In genomic region chr19:18573907-18574306, GRCm38 (mm10) we compare ENCODE assay signal across 23 mouse cellular contexts. TPM values are rescaled to one million over a fixed set of nuclear protein-coding genes. Genes with fewer than 3 reads are reported as not detected.
DNase-seq lines count a peak whose midpoint lies in the region; ATAC-seq and TF ChIP-seq lines count a peak whose summit lies in the region.
"Had no signal": no experiment of that assay in that cellular context is flagged by ENCODE, and none has a peak within 500 bp of the region (broad histone marks: within the 10 kb centered on the region; RNA-seq: fewer than 3 reads in every experiment).

No protein-coding gene starts in this region.

- H3K79me2 ChIP-seq in CH12.LX (replicated peaks; ENCODE audit: control insufficient read depth, extremely low read depth, insufficient read depth, poor library complexity, severe bottlenecking), result no peaks in the 10 kb centered on the region

- H3K4me1 ChIP-seq in kidney, embryonic 15.5 days, result peaks cover 21% of the 10 kb centered on the region
- H3K4me1 ChIP-seq in CH12.LX (ENCODE audit: control insufficient read depth in 1 of 2, insufficient read depth in 2 of 2), result peaks cover 19 to 36% of the 10 kb centered on the region in 2 experiments

- no peak for DNase-seq in kidney, postnatal 4 days
- DNase-seq in 416B (ENCODE audit: low read depth) (peak; percentile 26), CH12.LX (ENCODE audit: extremely low read depth) (no peak)
- no peak for DNase-seq in T-cell, adult 2 months (ENCODE audit: low spot score)
- DNase-seq: adrenal gland, adult 2 months; adrenal gland, postnatal 25 days; B cell, adult 2 months; cerebellum, adult 2 months; cerebellum, postnatal 10 days; forebrain, postnatal 0 days; gastrocnemius, postnatal 14 days; heart, adult 18-20 months; heart, postnatal 14 days had no signal

- WGBS in kidney, embryonic 15.5 days, result 39% methylated on average over 5 of the region's 5 CpGs

- H3K9ac ChIP-seq in kidney, embryonic 15.5 days, result no peak overlapping the region
- H3K9ac ChIP-seq in CH12.LX (ENCODE audit: insufficient read depth, low read depth), result no peak overlapping the region
- H3K9ac ChIP-seq: forebrain, embryonic 13.5 days; forebrain, postnatal 0 days; heart, embryonic 15.5 days; hindbrain, embryonic 13.5 days had no signal

- H3K9me3 ChIP-seq in kidney, embryonic 15.5 days (replicated peaks), result no peaks in the 10 kb centered on the region
- no peaks in the 10 kb centered on the region for H3K9me3 ChIP-seq in CH12.LX (replicated peaks; ENCODE audit: low read length)
- H3K9me3 ChIP-seq: embryonic facial prominence, embryonic 10.5 days; forebrain, embryonic 13.5 days; heart, embryonic 10.5 days; heart, embryonic 15.5 days; hindbrain, embryonic 13.5 days had no signal

- peak overlapping the region; percentile 45; the same call in 1 of the 2 replicates for H3K27ac ChIP-seq in kidney, embryonic 15.5 days
- H3K27ac ChIP-seq in CH12.LX (ENCODE audit: insufficient read depth, low read depth), result no peak overlapping the region
- H3K27ac ChIP-seq: embryonic facial prominence, embryonic 10.5 days; forebrain, embryonic 13.5 days; heart, embryonic 10.5 days; heart, embryonic 15.5 days; hindbrain, embryonic 13.5 days; hindbrain, postnatal 0 days had no signal

- no peak for TF ChIP-seq RAD21 in CH12.LX (IDR thresholded peaks at IDR 0.05; ENCODE audit: low read depth, low read length)

- no peak for TF ChIP-seq POLR2A in CH12.LX (IDR thresholded peaks at IDR 0.05; ENCODE audit: low read depth, low read length)

- no peak for TF ChIP-seq EP300 in CH12.LX (IDR thresholded peaks at IDR 0.05; ENCODE audit: low read length)

- dilution Hi-C loops in CH12.LX (cut with MboI; ENCODE audit: extremely low pct_ligation_motif_present, extremely low pct_unique_long_range_greater_than_20kb, low sequenced_read_pairs), result no loop called here

- ATAC-seq in kidney, embryonic 15.5 days (replicated peaks; ENCODE audit: low FRiP score), result peak; percentile 15; the same call in 1 of the 2 replicates
- ATAC-seq in megakaryocyte progenitor cell, adult 5-6 weeks (replicated peaks; ENCODE audit: poor library complexity), result 0 out of 2 replicates have a peak, but pooled peaks have one; percentile 27
- ATAC-seq in cerebellum, adult (ENCODE audit: insufficient number of reproducible peaks, low FRiP score, low TSS enrichment), result no peak
- ATAC-seq: CD4-positive, CD25-positive, alpha-beta regulatory T cell, adult 4 months; forebrain, embryonic 13.5 days; forebrain, postnatal 0 days; hindbrain, postnatal 0 days had no signal

- no peaks in the 10 kb centered on the region for H3K27me3 ChIP-seq in kidney, embryonic 15.5 days
- no peaks in the 10 kb centered on the region for H3K27me3 ChIP-seq in CH12.LX (replicated peaks)
- H3K27me3 ChIP-seq: forebrain, embryonic 13.5 days; heart, embryonic 15.5 days; hindbrain, embryonic 13.5 days had no signal

- H3K4me2 ChIP-seq in kidney, embryonic 15.5 days, result no peak overlapping the region
- no peak overlapping the region for H3K4me2 ChIP-seq in CH12.LX (ENCODE audit: insufficient read depth, low read depth, poor library complexity, severe bottlenecking)
- H3K4me2 ChIP-seq: forebrain, embryonic 13.5 days; heart, embryonic 15.5 days; hindbrain, embryonic 13.5 days had no signal

- TF ChIP-seq CTCF in CH12.LX (conservative IDR thresholded peaks at IDR 0.05 in 1 of 2, IDR thresholded peaks at IDR 0.05 in 1 of 2; ENCODE audit: low read depth in 2 of 2, low read length in 2 of 2), result no peak

- in situ Hi-C loops in CH12.LX (cut with MboI; ENCODE audit: low pct_ligation_motif_present, low pct_unique_long_range_greater_than_20kb, low sequenced_read_pairs), result no loop called here

- no peak overlapping the region for H3K4me3 ChIP-seq in kidney, embryonic 15.5 days (replicated peaks)
- H3K4me3 ChIP-seq in CH12.LX (replicated peaks in 1 of 3; ENCODE audit: low read depth in 2 of 3, low read length in 2 of 3, poor library complexity in 1 of 3), result no peak overlapping the region
- H3K4me3 ChIP-seq: embryonic facial prominence, embryonic 10.5 days; forebrain, embryonic 13.5 days; heart, embryonic 10.5 days; heart, embryonic 15.5 days; hindbrain, embryonic 13.5 days had no signal

- H3K36me3 ChIP-seq in kidney, embryonic 15.5 days, result no peaks in the 10 kb centered on the region
- no peaks in the 10 kb centered on the region for H3K36me3 ChIP-seq in CH12.LX (replicated peaks in 1 of 2; ENCODE audit: control insufficient read depth in 1 of 2, insufficient read depth in 1 of 2, low read length in 1 of 2)
- H3K36me3 ChIP-seq: embryonic facial prominence, embryonic 10.5 days; heart, embryonic 10.5 days; heart, embryonic 15.5 days; hindbrain, embryonic 13.5 days had no signal

TF ChIP-seq in CH12.LX, 34 proteins besides CTCF, POLR2A, EP300 and RAD21:
- TF ChIP-seq IRF4 (IDR thresholded peaks at IDR 0.05; ENCODE audit: low read depth, low read length), result 0 out of 2 replicates have a peak, but pooled peaks have one; percentile 10
- TF ChIP-seq KAT2A (IDR thresholded peaks at IDR 0.05; ENCODE audit: insufficient replicate concordance, low read length), result no peak

RNA-seq across cellular contexts. Expression of gene Ostf1, which starts 57.7 kb away (rescaled TPM):
- polyA plus RNA-seq in kidney, embryonic 15.5 days (2015; fragmentation: Nextera tagmentation; extraction: Ambion mirVana), result 114 TPM in 2 replicates
- total RNA-seq in CH12.LX (2012; rRNA removed), result 122 and 131 TPM in 2 replicates
- 175 and 188 TPM in 2 replicates for total RNA-seq in CH12.LX (2014; rRNA removed)
- polyA plus RNA-seq in CH12.LX (2012; ENCODE audit: insufficient read length, low read depth), result 110 and 125 TPM in 2 replicates
- 159 and 171 TPM in 2 replicates for total RNA-seq in megakaryocyte progenitor cell, adult 5-6 weeks (2015)
- 183 and 192 TPM in 2 replicates for total RNA-seq in megakaryocyte progenitor cell, adult 5-6 weeks (2017)

RNA-seq across cellular contexts. Expression of gene Nmrk1, which starts 57.8 kb away (rescaled TPM):
- polyA plus RNA-seq in kidney, embryonic 15.5 days (2015; fragmentation: Nextera tagmentation; extraction: Ambion mirVana), result 24.0 and 24.7 TPM in 2 replicates
- 9.1 and 9.8 TPM in 2 replicates for total RNA-seq in CH12.LX (2012; rRNA removed)
- total RNA-seq in CH12.LX (2014; rRNA removed), result 10.1 and 10.2 TPM in 2 replicates
- 7.5 and 9.7 TPM in 2 replicates for polyA plus RNA-seq in CH12.LX (2012; ENCODE audit: insufficient read length, low read depth)
- 10.1 TPM in 2 replicates for total RNA-seq in megakaryocyte progenitor cell, adult 5-6 weeks (2015)
- 4.6 and 4.9 TPM in 2 replicates for total RNA-seq in megakaryocyte progenitor cell, adult 5-6 weeks (2017)
